Mouse (Mus musculus): ENCODE results near the gene Phactr1. TPM values are rescaled to one million over a fixed set of nuclear protein-coding genes. Genes with fewer than 3 reads are reported as not detected.

Phactr1 gene
- total RNA-seq, 1 experiment: 1.2 TPM

DNA sequence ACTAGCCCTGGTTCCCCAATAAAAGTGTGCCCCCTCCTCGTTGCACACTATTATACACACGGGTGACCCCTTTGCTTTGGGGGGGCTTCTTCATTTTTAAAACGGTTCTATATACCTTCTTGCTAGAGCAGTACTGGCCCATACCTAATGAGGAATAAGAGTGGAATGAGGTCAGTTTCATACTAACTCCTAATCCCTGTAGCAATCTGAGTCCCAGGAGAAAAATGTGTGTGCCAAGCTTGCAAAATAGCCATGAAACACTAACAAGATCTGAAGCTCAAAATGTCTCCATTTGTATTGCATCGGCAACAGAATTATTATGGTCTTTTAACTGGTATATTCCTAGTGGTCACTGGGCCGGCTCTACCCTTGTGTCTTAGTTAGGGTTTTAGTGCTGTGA, 207.3 kb downstream of the Phactr1 start:
- Histone ChIP-seq H3K36me3 (ENCODE audit: control insufficient read depth, insufficient read depth, low read length, poor library complexity, severe bottlenecking) (no peaks in the 10 kb centered on the region), H3K4me3 (ENCODE audit: insufficient read depth in 1 of 2, low read depth in 1 of 2, low read length in 2 of 2, poor library complexity in 1 of 2, severe bottlenecking in 1 of 2) (no peak overlapping the region), H3K27ac (ENCODE audit: insufficient read depth, low read depth, low read length, poor library complexity, severe bottlenecking) (no peak overlapping the region), H3K9me3 (ENCODE audit: control insufficient read depth, insufficient read depth, low read depth, low read length) (no peaks in the 10 kb centered on the region), H3K4me1 (ENCODE audit: control insufficient read depth in 2 of 2, insufficient read depth in 2 of 2, low read length in 2 of 2, poor library complexity in 1 of 2) (peaks cover 0 to 2% of the 10 kb centered on the region in 2 experiments; a peak in 1 of 4 replicates), H3K9ac (ENCODE audit: insufficient read depth, low read depth, low read length, poor library complexity, severe bottlenecking) (no peak overlapping the region)
- TF ChIP-seq HCFC1 (IDR thresholded peaks at IDR 0.05; ENCODE audit: borderline replicate concordance, insufficient read depth, low read length): no peak
- TF ChIP-seq ZNF384 (IDR thresholded peaks at IDR 0.05; ENCODE audit: low read depth, low read length): no peak
- TF ChIP-seq ZC3H11A (IDR thresholded peaks at IDR 0.05; ENCODE audit: borderline replicate concordance, low read depth, low read length): no peak
- in situ Hi-C loops (cut with MboI; ENCODE audit: low sequenced_read_pairs in 2 of 2, unreplicated experiment in 2 of 2): no loop called here
- no peak for DNase-seq (ENCODE audit: low read depth, low spot score)

DNA sequence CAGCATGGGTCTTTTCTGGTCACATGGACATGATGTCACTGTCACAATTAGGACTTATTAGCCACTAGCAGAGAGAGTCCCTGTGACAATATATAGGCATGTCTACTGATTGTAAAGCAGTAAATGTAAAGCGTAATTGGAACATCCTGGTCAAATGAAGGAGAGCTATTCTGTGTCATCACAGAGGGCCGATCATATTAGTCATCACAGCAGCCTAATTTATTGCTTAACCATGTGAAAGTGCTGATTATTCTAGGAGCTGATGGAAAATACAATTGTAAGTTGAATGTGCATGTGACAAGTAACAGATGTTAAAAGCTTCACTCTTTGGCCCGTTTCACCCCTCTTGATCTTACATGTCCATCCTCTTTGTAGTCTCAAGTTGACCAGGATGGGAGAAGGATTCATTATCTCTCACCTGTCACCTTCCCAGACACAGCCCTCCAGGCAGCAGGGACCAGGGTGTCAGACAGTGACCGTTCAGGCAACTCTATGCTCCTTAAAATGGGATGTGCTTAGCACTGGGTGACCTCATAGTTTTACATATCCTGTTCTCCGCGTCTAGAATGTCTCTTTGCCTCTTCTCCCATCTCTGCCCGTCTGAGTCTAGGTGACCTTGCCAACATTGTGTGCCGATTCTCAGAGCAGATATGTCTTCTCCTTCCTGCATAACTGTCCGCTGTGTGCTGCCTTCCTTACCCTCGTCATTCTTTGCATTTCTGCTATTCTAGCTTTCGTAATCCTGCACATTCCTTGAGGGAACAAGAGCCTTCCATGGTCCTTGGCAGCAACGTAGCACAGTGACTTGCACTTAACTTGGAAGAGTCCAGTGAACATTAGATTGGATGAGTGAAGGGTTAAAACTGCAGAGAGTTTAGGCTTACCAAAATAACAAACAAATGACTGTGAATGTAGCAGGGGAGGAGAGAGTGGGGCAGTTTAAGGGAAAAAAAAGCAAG, 209.4 kb downstream of the Phactr1 start:
- no peaks in the 10 kb centered on the region for H3K4me1 ChIP-seq (ENCODE audit: control insufficient read depth in 2 of 2, insufficient read depth in 2 of 2, low read length in 2 of 2, poor library complexity in 1 of 2)
- TF ChIP-seq HCFC1 (IDR thresholded peaks at IDR 0.05; ENCODE audit: borderline replicate concordance, insufficient read depth, low read length) (no peak), CHD2 (IDR thresholded peaks at IDR 0.05; ENCODE audit: low read depth, low read length) (no peak), MAFK (IDR thresholded peaks at IDR 0.05; ENCODE audit: insufficient read depth, low read depth, low read length) (no peak), ZC3H11A (IDR thresholded peaks at IDR 0.05; ENCODE audit: borderline replicate concordance, low read depth, low read length) (no peak), ZNF384 (IDR thresholded peaks at IDR 0.05; ENCODE audit: low read depth, low read length) (no peak)
- H3K9ac ChIP-seq (ENCODE audit: insufficient read depth, low read depth, low read length, poor library complexity, severe bottlenecking): no peak overlapping the region
- in situ Hi-C loops (cut with MboI; ENCODE audit: low sequenced_read_pairs in 2 of 2, unreplicated experiment in 2 of 2): no loop called here
- no peak for DNase-seq (ENCODE audit: low read depth, low spot score)
- no peak overlapping the region for H3K4me3 ChIP-seq (ENCODE audit: insufficient read depth in 1 of 2, low read depth in 1 of 2, low read length in 2 of 2, poor library complexity in 1 of 2, severe bottlenecking in 1 of 2)
- no peaks in the 10 kb centered on the region for H3K36me3 ChIP-seq (ENCODE audit: control insufficient read depth, insufficient read depth, low read length, poor library complexity, severe bottlenecking)
- no peak overlapping the region for H3K27ac ChIP-seq (ENCODE audit: insufficient read depth, low read depth, low read length, poor library complexity, severe bottlenecking)
- H3K9me3 ChIP-seq (ENCODE audit: control insufficient read depth, insufficient read depth, low read depth, low read length): no peaks in the 10 kb centered on the region

DNA sequence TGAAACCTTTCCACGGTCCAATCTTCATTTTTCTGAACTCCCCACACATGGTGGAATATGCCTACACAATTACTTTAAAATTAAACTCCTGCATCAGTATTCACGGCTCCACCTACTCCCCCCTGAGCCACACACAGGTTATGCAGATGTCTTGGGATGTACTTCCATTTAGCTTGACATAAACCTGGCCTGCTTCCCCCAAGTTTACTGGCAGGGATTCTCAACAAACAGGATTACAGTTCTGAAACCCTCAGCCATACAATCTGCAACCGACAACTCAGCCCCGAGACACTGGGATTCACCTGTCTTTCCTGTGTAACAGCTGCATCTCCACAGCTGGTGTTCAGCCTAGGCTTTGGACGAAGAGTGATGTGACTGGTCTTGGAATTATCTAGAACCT, 210.2 kb downstream of the Phactr1 start:
- H3K36me3 ChIP-seq (ENCODE audit: control insufficient read depth, insufficient read depth, low read length, poor library complexity, severe bottlenecking): no peaks in the 10 kb centered on the region

DNA sequence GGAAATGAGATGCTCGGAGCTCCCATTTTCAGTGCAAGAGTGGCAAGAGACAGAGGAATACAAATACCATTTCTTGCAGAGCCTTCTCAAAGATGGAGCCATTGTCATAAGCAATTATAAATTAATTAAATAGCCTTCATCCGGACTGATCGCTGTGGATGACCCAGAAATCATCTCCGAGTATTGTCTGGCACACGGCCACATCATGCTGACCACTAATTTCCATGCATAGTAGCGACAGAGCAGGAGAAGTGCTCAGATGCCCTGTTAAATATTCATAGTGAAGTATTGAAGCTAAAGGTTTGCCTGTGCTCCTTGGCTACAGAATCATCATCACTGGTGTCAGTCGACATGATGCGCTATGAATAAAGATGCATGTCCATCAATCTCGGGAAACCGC, 213.6 kb downstream of the Phactr1 start:
- no peak for DNase-seq (ENCODE audit: low read depth, low spot score)
- TF ChIP-seq CHD2 (IDR thresholded peaks at IDR 0.05; ENCODE audit: low read depth, low read length) (no peak), ZNF384 (IDR thresholded peaks at IDR 0.05; ENCODE audit: low read depth, low read length) (no peak)
- Histone ChIP-seq H3K4me1 (ENCODE audit: control insufficient read depth in 2 of 2, insufficient read depth in 2 of 2, low read length in 2 of 2, poor library complexity in 1 of 2) (no peaks in the 10 kb centered on the region), H3K9ac (ENCODE audit: insufficient read depth, low read depth, low read length, poor library complexity, severe bottlenecking) (no peak overlapping the region), H3K9me3 (ENCODE audit: control insufficient read depth, insufficient read depth, low read depth, low read length) (no peaks in the 10 kb centered on the region), H3K36me3 (ENCODE audit: control insufficient read depth, insufficient read depth, low read length, poor library complexity, severe bottlenecking) (no peaks in the 10 kb centered on the region), H3K27ac (ENCODE audit: insufficient read depth, low read depth, low read length, poor library complexity, severe bottlenecking) (no peak overlapping the region), H3K4me3 (ENCODE audit: insufficient read depth in 1 of 2, low read depth in 1 of 2, low read length in 2 of 2, poor library complexity in 1 of 2, severe bottlenecking in 1 of 2) (no peak overlapping the region)
- in situ Hi-C loops (cut with MboI; ENCODE audit: low sequenced_read_pairs in 2 of 2, unreplicated experiment in 2 of 2): no loop called here

More for the DNA sequence above, 210.2 kb downstream of the Phactr1 start:
- TF ChIP-seq HCFC1 (IDR thresholded peaks at IDR 0.05; ENCODE audit: borderline replicate concordance, insufficient read depth, low read length): no peak
- no peak for TF ChIP-seq ZC3H11A (IDR thresholded peaks at IDR 0.05; ENCODE audit: borderline replicate concordance, low read depth, low read length)
- no peak for TF ChIP-seq MAFK (IDR thresholded peaks at IDR 0.05; ENCODE audit: insufficient read depth, low read depth, low read length)
- no peak for TF ChIP-seq ZNF384 (IDR thresholded peaks at IDR 0.05; ENCODE audit: low read depth, low read length)
- no peak for TF ChIP-seq CHD2 (IDR thresholded peaks at IDR 0.05; ENCODE audit: low read depth, low read length)
- no peaks in the 10 kb centered on the region for H3K4me1 ChIP-seq (ENCODE audit: control insufficient read depth in 2 of 2, insufficient read depth in 2 of 2, low read length in 2 of 2, poor library complexity in 1 of 2)
- no peak for DNase-seq (ENCODE audit: low read depth, low spot score)
- in situ Hi-C loops (cut with MboI; ENCODE audit: low sequenced_read_pairs in 2 of 2, unreplicated experiment in 2 of 2): no loop called here
- H3K27ac ChIP-seq (ENCODE audit: insufficient read depth, low read depth, low read length, poor library complexity, severe bottlenecking): no peak overlapping the region
- no peaks in the 10 kb centered on the region for H3K9me3 ChIP-seq (ENCODE audit: control insufficient read depth, insufficient read depth, low read depth, low read length)
- H3K9ac ChIP-seq (ENCODE audit: insufficient read depth, low read depth, low read length, poor library complexity, severe bottlenecking): no peak overlapping the region
- no peak overlapping the region for H3K4me3 ChIP-seq (ENCODE audit: insufficient read depth in 1 of 2, low read depth in 1 of 2, low read length in 2 of 2, poor library complexity in 1 of 2, severe bottlenecking in 1 of 2)
